Mouse (Mus musculus): ENCODE measurements around the gene Me1.
A peak's percentile ranks its signal among the peaks of the same experiment; 100 is the strongest.

Gene Me1

GRCm38 (mm10) chr9:86708921-86709320 lies 13.2 kb upstream of the Me1 start:
- no peak for DNase-seq (ENCODE audit: low read depth, low spot score)

GRCm38 (mm10) chr9:86707431-86707830 lies 11.7 kb upstream of the Me1 start:
- DNase-seq (ENCODE audit: low read depth, low spot score) = no peak

GRCm38 (mm10) chr9:86701844-86702243 lies 6.1 kb upstream of the Me1 start:
- peak; percentile 49 for DNase-seq (ENCODE audit: low read depth, low spot score)

GRCm38 (mm10) chr9:86701264-86701663 lies 5.5 kb upstream of the Me1 start:
- DNase-seq (ENCODE audit: low read depth, low spot score) = peak; percentile 83

- DNase-seq (ENCODE audit: low read depth, low spot score) = no peak
These were observed 445 bp downstream of the Me1 start for GRCm38 (mm10) chr9:86695199-86695817.

DNA sequence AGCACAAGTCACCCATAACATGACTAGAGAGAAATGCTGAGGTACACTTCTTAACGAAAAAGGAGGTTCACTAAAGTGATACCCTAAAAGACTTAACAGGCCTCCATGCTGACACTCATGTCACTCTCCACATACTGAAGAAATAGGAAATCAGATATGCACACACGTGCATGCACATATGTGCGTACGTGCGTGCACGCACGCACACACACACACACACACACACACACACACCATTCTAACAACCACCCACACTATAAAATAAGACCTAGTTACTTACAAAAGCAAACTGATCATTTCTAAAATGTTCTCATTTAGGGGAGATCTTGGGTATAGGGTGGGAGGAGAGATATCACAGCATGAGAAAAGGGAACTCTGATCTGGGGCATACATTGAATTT lies 1.1 kb downstream of the Me1 start:
- no peak for DNase-seq (ENCODE audit: low read depth, low spot score)

DNA sequence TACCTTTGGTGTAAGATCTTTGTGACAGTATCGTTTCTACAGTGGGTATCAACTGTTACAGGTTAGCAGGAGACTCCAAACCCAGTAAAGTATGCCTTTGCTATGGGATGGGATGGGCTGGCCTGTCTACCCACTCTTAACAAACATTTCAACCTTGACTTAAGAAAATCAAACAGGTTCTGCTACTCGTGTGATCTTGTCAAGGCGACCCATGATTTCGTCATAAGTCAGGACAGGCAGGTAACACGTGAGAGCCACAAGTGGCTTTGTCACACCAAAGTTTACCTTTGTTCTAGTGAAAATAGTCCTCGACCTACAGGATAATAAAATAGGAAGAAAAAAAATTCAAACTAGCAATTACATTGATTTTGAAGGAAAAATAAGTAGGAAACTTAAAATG lies 1.8 kb downstream of the Me1 start:
- no peak for DNase-seq (ENCODE audit: low read depth, low spot score)

DNA sequence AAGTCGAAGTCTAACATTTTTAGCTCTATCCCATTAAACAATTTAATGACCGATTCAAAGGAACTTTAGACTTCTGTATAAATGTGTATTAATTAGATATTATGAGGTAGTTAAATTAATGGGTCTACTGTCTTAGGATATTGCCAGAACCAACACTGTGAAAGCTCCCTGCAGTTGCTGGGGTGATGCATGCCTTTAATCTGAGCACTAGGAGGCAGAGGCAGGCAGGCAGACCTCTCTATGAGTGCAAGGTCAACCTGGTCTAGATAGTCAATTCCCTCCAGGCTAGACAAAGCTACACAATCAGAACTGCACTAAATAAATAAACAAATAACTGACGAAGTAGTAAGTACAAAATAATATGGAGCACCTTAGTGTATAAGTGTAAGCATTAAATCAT lies 3.1 kb downstream of the Me1 start:
- DNase-seq (ENCODE audit: low read depth, low spot score) = no peak

GRCm38 (mm10) chr9:86692251-86692650 lies 3.5 kb downstream of the Me1 start:
- no peak for DNase-seq (ENCODE audit: low read depth, low spot score)

- no peak for DNase-seq (ENCODE audit: low read depth, low spot score)
These were observed 4.7 kb downstream of the Me1 start for GRCm38 (mm10) chr9:86691101-86691500.

DNA sequence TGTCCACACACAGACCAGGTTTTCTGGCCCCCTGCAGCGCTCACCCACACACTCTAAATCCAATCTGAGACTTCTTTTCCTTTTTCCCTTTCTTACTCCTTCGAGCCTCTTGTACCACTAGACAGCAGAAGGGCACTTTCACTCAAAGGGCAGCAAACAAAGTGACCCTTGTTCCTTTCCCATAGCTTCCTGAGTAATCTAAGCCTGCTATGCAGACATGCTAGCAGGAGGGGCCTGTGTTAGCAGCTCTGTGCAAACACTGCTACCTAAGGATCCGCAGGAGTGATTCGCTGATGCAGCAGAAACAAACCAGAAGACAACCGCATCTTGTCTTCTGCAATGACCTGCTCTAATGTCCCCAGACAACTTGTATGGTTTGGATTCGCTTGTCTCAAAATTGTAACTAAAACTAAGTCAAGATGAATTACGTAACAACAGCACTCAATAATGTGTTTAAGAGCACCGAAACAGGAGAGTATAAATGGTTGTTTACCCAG lies 12.0 kb downstream of the Me1 start:
- DNase-seq (ENCODE audit: low read depth, low spot score) = no peak

GRCm38 (mm10) chr9:86682844-86683243 lies 12.9 kb downstream of the Me1 start:
- DNase-seq (ENCODE audit: low read depth, low spot score) = no peak

- DNase-seq (ENCODE audit: low read depth, low spot score) = no peak
These were observed 13.5 kb downstream of the Me1 start for GRCm38 (mm10) chr9:86682278-86682677.

- no peak for DNase-seq (ENCODE audit: low read depth, low spot score)
These were observed 15.3 kb downstream of the Me1 start for GRCm38 (mm10) chr9:86680431-86680830.

DNA sequence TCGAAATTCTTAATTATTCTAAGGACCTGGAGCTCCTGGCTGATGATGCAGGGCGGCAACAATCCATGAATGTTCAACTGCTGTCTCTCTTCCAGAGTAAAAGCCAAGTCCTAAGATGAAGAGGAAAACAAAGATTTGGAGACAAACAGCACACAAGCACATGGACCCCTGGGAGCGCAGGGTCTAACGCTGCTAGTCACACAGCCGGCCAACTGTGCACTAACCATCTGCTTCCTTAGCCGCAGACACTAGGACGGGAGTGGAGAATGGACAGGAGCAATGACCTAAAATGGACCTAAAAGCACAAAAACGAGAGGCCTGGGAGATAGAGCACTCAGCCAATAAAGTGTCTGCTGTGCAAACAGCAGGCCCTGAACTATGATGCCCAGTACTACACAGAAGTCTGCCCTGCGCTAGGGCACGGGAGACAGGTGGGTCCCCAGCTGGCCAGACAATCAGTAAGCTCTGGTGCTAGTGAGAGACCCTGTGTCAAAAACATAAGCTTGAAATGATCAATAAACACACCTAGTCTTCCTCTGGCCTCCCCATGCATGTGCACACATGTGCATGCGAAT lies 15.8 kb downstream of the Me1 start:
- no peak for DNase-seq (ENCODE audit: low read depth, low spot score)

DNA sequence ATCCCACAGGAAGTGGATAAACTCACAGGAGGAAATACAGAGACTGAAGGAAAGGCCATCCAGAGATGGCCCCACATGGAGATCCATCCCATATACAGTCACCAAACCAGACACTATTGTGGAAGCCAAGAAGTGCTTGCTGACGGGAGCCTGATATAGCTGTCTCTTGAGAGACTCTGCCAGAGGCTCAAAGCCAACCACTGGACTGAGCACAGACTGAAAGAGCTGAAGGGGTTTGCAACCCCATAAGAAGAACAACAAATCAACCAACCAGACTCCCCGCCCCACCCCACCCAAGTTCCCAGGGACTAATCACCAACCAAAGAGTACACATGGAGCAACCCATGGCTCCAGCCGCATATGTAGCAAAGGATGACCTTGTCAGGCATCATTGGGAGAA lies 19.5 kb downstream of the Me1 start:
- no peak for DNase-seq (ENCODE audit: low read depth, low spot score)

DNA sequence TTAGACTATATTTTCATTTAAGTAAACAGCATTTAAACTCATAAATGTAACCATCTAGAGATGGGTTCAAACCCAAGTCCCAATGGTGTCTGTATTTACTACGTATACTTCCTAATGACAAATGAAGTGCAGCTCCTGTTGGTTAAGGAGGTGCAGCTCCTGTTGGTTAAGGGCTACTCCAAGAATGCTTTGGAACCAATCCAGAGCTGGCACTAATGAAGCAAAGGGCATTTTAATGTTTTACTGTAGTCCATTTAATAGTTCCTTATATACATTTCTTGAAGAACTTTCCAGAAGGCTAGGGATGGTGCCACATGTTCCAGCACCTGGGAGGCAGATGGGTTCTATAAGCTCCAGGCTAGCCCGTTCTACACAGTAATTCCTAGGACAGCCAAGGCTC lies 20.3 kb downstream of the Me1 start:
- no peak for DNase-seq (ENCODE audit: low read depth, low spot score)

DNA sequence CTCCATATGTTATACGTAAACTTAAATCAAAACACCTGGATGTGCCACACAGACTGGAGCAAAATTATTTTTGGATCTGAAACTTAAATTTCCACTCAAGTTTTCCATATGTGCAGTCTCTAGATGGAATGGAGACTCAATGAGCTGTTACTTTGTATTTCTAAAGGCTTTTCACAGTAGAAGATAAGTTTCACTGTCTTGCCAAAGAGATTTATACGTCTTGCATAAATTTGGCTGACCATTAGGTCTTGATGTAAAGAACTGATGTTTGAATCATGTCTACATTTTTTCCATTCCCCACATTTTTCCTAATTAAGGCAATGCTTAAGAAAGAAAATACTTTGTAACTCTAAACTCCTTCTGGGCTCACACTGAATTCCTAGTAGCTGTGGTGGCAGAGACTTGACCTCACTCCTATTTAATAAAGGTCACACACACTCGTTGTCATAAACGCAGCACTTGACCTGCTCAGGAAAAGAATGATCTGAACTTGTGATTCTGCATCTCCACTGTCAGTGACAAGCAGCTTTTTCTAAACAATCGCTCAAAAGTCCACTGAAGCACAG lies 22.8 kb downstream of the Me1 start:
- no peak for DNase-seq (ENCODE audit: low read depth, low spot score)

GRCm38 (mm10) chr9:86668590-86669252 lies 27.0 kb downstream of the Me1 start:
- DNase-seq (ENCODE audit: low read depth, low spot score) = peak; percentile 85

DNA sequence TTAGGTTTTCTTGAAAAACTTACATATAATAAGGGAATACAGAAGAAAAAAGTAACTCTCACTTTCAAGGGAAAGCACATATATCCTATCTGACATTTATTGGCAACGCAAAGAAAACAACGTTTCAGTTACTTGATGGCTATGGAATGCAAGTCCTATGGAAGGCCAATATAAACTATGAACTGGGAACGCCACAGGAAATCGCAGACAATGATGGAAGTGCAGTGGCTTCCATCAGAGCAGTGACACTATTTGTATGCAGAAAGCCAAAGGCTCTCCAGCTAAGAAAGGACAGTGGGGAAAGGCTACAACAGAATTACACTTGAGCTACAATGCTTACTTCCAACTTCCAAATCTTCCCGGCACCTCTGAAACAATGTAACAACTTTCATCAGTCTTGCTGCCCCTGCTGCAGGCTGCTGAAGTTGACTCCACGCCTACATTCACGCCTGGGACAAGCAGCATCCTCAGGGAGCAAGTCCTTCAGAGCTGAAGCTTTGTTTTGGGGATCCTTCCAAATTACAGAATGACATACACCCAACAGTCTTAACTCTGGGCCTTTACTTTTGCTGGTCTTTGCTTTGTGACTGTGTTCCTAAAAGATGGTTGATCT lies 28.5 kb downstream of the Me1 start:
- DNase-seq (ENCODE audit: low read depth, low spot score) = no peak

DNA sequence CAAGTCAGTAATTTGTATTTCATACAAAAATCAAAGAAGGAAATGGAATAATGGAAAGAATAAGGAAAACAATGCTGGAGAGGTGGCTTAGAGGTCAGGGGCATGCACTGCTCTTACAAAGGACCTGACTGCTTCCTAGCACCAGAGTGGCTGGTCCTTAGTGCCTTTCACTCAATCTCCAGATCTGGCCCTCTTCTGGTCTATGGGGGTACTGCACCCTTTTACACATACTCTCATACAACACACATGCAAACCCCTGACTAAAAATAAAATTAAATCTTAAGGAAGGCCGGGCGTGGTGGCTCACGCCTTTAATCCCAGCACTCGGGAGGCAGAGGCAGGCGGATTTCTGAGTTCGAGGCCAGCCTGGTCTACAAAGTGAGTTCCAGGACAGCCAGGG lies 34.1 kb downstream of the Me1 start:
- DNase-seq (ENCODE audit: low read depth, low spot score) = no peak

DNA sequence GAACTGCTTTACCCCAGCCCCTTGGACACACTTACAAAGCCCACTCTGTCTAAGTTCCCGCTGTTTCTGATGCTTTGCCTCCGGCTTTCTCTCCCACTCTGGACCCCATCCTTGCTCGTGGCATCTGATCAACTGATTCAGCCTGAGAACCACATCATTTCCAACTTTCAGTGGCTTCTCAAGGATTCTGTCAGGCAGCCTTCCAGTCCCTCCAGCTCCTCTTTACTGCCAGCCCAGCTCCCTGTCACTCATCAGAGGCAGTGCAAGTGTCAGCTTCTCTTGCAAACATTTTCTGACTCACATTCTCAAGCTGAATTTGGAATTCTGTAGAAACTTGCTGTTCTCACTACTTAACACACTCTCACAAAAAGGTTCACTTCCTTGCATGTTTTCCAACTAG lies 34.5 kb downstream of the Me1 start:
- DNase-seq (ENCODE audit: low read depth, low spot score) = no peak
